Comparison of ENCODE assay signal across 13 mouse cellular contexts in the genomic region with DNA sequence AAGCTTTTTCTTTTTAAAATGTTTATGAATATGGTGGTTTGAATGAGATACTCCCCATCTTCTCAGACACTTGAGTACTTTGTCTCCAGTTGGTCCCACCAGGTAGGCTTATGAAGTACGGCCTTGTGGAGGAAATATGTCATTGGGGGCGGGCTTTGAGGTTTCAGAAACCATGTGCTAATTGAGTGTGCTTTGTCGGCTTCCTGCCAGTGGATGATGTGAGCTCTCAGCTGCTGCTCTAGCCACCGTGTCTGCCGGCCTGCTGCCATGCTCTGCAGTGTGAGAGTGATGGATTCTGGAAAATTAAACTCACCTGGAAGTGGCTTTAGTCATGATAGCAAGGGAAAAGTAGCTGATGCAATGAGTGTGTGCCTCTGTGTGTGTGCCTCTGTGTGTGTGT. TPM values are rescaled to one million over a fixed set of nuclear protein-coding genes. Genes with fewer than 3 reads are reported as not detected.
DNase-seq lines count a peak whose midpoint lies in the region; ATAC-seq and TF ChIP-seq lines count a peak whose summit lies in the region.
"Had no signal": no experiment of that assay in that cellular context is flagged by ENCODE, and none has a peak within 500 bp of the region (broad histone marks: within the 10 kb centered on the region; RNA-seq: fewer than 3 reads in every experiment).

No protein-coding gene starts in this region.

- H3K9ac ChIP-seq in forebrain, embryonic 13.5 days, result no peak overlapping the region
- H3K9ac ChIP-seq in lung, embryonic 14.5 days, result no peak overlapping the region
- no peak overlapping the region for H3K9ac ChIP-seq in neural tube, embryonic 15.5 days (replicated peaks)
- H3K9ac ChIP-seq: midbrain, embryonic 13.5 days had no signal

- H3K4me3 ChIP-seq in forebrain, embryonic 10.5 days, result no peak overlapping the region
- no peak overlapping the region for H3K4me3 ChIP-seq in forebrain, embryonic 13.5 days
- H3K4me3 ChIP-seq in lung, embryonic 14.5 days (ENCODE audit: low read depth, low read length), result no peak overlapping the region
- H3K4me3 ChIP-seq in neural tube, embryonic 15.5 days (replicated peaks), result no peak overlapping the region
- H3K4me3 ChIP-seq: midbrain, embryonic 13.5 days had no signal

- peaks cover 23% of the 10 kb centered on the region for H3K36me3 ChIP-seq in forebrain, embryonic 10.5 days (replicated peaks)
- peaks cover 23% of the 10 kb centered on the region for H3K36me3 ChIP-seq in forebrain, embryonic 13.5 days (ENCODE audit: poor library complexity, severe bottlenecking)
- peaks cover 15% of the 10 kb centered on the region for H3K36me3 ChIP-seq in lung, embryonic 14.5 days (ENCODE audit: insufficient read depth)
- peaks cover 17% of the 10 kb centered on the region for H3K36me3 ChIP-seq in neural tube, embryonic 15.5 days

- 0 out of 2 replicates have a peak overlapping the region, but pooled peaks have one; percentile 16 for H3K27ac ChIP-seq in forebrain, embryonic 10.5 days
- no peak overlapping the region for H3K27ac ChIP-seq in forebrain, embryonic 13.5 days
- H3K27ac ChIP-seq in lung, embryonic 14.5 days (ENCODE audit: low read depth), result no peak overlapping the region
- no peak overlapping the region for H3K27ac ChIP-seq in neural tube, embryonic 15.5 days (replicated peaks)
- H3K27ac ChIP-seq: midbrain, embryonic 13.5 days; stomach, postnatal 0 days had no signal

- ATAC-seq in forebrain, embryonic 13.5 days, result no peak
- no peak for ATAC-seq in lung, embryonic 14.5 days (ENCODE audit: insufficient read depth)
- peak; percentile 36; the same call in 1 of the 2 replicates for ATAC-seq in common myeloid progenitor, adult 5-6 weeks (replicated peaks; ENCODE audit: low read depth, poor library complexity, severe bottlenecking)
- ATAC-seq in neural tube, embryonic 15.5 days (ENCODE audit: low FRiP score), result no peak
- ATAC-seq: midbrain, embryonic 13.5 days had no signal

- no peaks in the 10 kb centered on the region for H3K9me3 ChIP-seq in forebrain, embryonic 10.5 days
- no peaks in the 10 kb centered on the region for H3K9me3 ChIP-seq in forebrain, embryonic 13.5 days (replicated peaks)
- H3K9me3 ChIP-seq in lung, embryonic 14.5 days (ENCODE audit: low read depth, low read length), result no peaks in the 10 kb centered on the region
- no peaks in the 10 kb centered on the region for H3K9me3 ChIP-seq in neural tube, embryonic 15.5 days (replicated peaks)
- H3K9me3 ChIP-seq: midbrain, embryonic 13.5 days had no signal

- TF ChIP-seq CTCF in lung, embryonic 14.5 days (IDR thresholded peaks at IDR 0.05; ENCODE audit: low read depth), result no peak

- H3K4me2 ChIP-seq in forebrain, embryonic 13.5 days, result no peak overlapping the region
- no peak overlapping the region for H3K4me2 ChIP-seq in lung, embryonic 14.5 days
- no peak overlapping the region for H3K4me2 ChIP-seq in neural tube, embryonic 15.5 days
- H3K4me2 ChIP-seq: midbrain, embryonic 13.5 days had no signal

- H3K4me1 ChIP-seq in forebrain, embryonic 10.5 days, result peaks cover 13% of the 10 kb centered on the region; the same call in 1 of the 2 replicates
- H3K4me1 ChIP-seq in forebrain, embryonic 13.5 days, result 0 out of 2 replicates have a peak, but pooled peaks cover 5% of the 10 kb centered on the region
- H3K4me1 ChIP-seq in lung, embryonic 14.5 days (ENCODE audit: insufficient read depth), result no peaks in the 10 kb centered on the region
- no peaks in the 10 kb centered on the region for H3K4me1 ChIP-seq in neural tube, embryonic 15.5 days

- 77% methylated on average over 5 of the region's 5 CpGs for WGBS in forebrain, embryonic 10.5 days
- WGBS in forebrain, embryonic 13.5 days, result 49% methylated on average over 5 of the region's 5 CpGs
- 32% methylated on average over 5 of the region's 5 CpGs for WGBS in lung, embryonic 14.5 days
- 62% methylated on average over 5 of the region's 5 CpGs for WGBS in neural tube, embryonic 15.5 days

- H3K27me3 ChIP-seq in forebrain, embryonic 10.5 days (ENCODE audit: poor library complexity, severe bottlenecking), result no peaks in the 10 kb centered on the region
- no peaks in the 10 kb centered on the region for H3K27me3 ChIP-seq in forebrain, embryonic 13.5 days
- no peaks in the 10 kb centered on the region for H3K27me3 ChIP-seq in lung, embryonic 14.5 days (ENCODE audit: insufficient read depth, low read length)
- H3K27me3 ChIP-seq in neural tube, embryonic 15.5 days (replicated peaks), result no peaks in the 10 kb centered on the region
- H3K27me3 ChIP-seq: midbrain, embryonic 13.5 days had no signal

- no peak for DNase-seq in forebrain, embryonic 10.5 days (ENCODE audit: extremely low spot score, low spot score)
- peak; percentile 44 for DNase-seq in lung, embryonic 14.5 days
- no peak for DNase-seq in lung, adult 18-20 months
- peak; percentile 55 to 66 for DNase-seq in B cell, adult 2 months
- DNase-seq in right cerebral cortex, postnatal 4 days, result no peak
- DNase-seq: embryo, embryonic 11 days had no signal

RNA-seq across cellular contexts. Expression of gene Igdcc4, which starts 13.8 kb away (rescaled TPM):
- 7.7 and 8.0 TPM in 2 replicates for polyA plus RNA-seq in forebrain, embryonic 10.5 days (2016; fragmentation: Nextera tagmentation; extraction: Ambion mirVana)
- 10.5 and 10.8 TPM in 2 replicates for polyA plus RNA-seq in forebrain, embryonic 13.5 days (2015; fragmentation: Nextera tagmentation; extraction: Ambion mirVana)
- 26.4 and 28.9 TPM in 2 replicates for polyA plus RNA-seq in lung, embryonic 14.5 days (2014; fragmentation: Nextera tagmentation; extraction: Ambion mirVana)
- total RNA-seq in common myeloid progenitor, adult 5-6 weeks (2017), result 0.15 and 0.41 TPM in 2 replicates
- 15.1 and 17.8 TPM in 2 replicates for polyA plus RNA-seq in neural tube, embryonic 15.5 days (2015; fragmentation: Nextera tagmentation; extraction: Ambion mirVana)

RNA-seq across cellular contexts. Expression of gene Igdcc3, which starts 53.5 kb away (rescaled TPM):
- polyA plus RNA-seq in forebrain, embryonic 10.5 days (2016; fragmentation: Nextera tagmentation; extraction: Ambion mirVana), result 208 and 246 TPM in 2 replicates
- polyA plus RNA-seq in forebrain, embryonic 13.5 days (2015; fragmentation: Nextera tagmentation; extraction: Ambion mirVana), result 13.2 and 16.0 TPM in 2 replicates
- 2.3 and 4.1 TPM in 2 replicates for polyA plus RNA-seq in lung, embryonic 14.5 days (2014; fragmentation: Nextera tagmentation; extraction: Ambion mirVana)
- not detected in 2 replicates for total RNA-seq in common myeloid progenitor, adult 5-6 weeks (2017)
- 7.9 and 8.9 TPM in 2 replicates for polyA plus RNA-seq in neural tube, embryonic 15.5 days (2015; fragmentation: Nextera tagmentation; extraction: Ambion mirVana)
- total RNA-seq: liver, adult 2 months had no signal
- polyA plus RNA-seq: large intestine, adult 2 months; liver, adult 2 months had no signal

RNA-seq across cellular contexts. Expression of gene Dpp8, which starts 55.3 kb away (rescaled TPM):
- polyA plus RNA-seq in forebrain, embryonic 10.5 days (2016; fragmentation: Nextera tagmentation; extraction: Ambion mirVana), result 39.1 and 46.7 TPM in 2 replicates
- polyA plus RNA-seq in forebrain, embryonic 13.5 days (2015; fragmentation: Nextera tagmentation; extraction: Ambion mirVana), result 34.9 and 41.2 TPM in 2 replicates
- 31.7 and 34.8 TPM in 2 replicates for polyA plus RNA-seq in lung, embryonic 14.5 days (2014; fragmentation: Nextera tagmentation; extraction: Ambion mirVana)
- total RNA-seq in common myeloid progenitor, adult 5-6 weeks (2017), result 88.1 and 91.0 TPM in 2 replicates
- polyA plus RNA-seq in neural tube, embryonic 15.5 days (2015; fragmentation: Nextera tagmentation; extraction: Ambion mirVana), result 31.2 and 32.9 TPM in 2 replicates

Comparison
In these comparisons a context has a peak if more than half of its experiments do, and no peak if none do; other contexts are left out.
1. DNase-seq: peak in lung, embryonic 14.5 days (single experiment) and B cell, adult 2 months (2 of 2); none in forebrain, embryonic 10.5 days (single experiment), lung, adult 18-20 months (0 of 2) and right cerebral cortex, postnatal 4 days (single experiment).
2. RNA of gene Igdcc3, which starts 53.5 kb away (polyA plus RNA-seq): 208 to 246 TPM in forebrain, embryonic 10.5 days; 13.2 to 16.0 TPM in forebrain, embryonic 13.5 days, 7.9 to 8.9 TPM in neural tube, embryonic 15.5 days and 2.3 to 4.1 TPM in lung, embryonic 14.5 days; every median in the first group is over 10 times any median in the second.